Mouse (Mus musculus) cerebellum, adult 2 months (tissue): ENCODE data around the gene Dock3.

Experiments used
- CTCF ChIP-seq: fragments of 200-500 bp; IDR thresholded peaks from 2 replicates; pipeline ENCODE4 v1.5.1; 2011; ENCODE audit warnings: low read depth, mild to moderate bottlenecking, control low read depth, low read length, moderate library complexity, borderline replicate concordance; ENCODE audit not compliant: insufficient read depth
- POLR2A ChIP-seq: fragments of 200-500 bp; IDR thresholded peaks from 2 replicates; pipeline ENCODE4 v1.6.1; 2011; ENCODE audit warnings: low read length, control low read depth, borderline replicate concordance; ENCODE audit not compliant: insufficient read depth

- TF ChIP-seq CTCF (no peak), POLR2A (no peak)
Observed at GRCm38 (mm10) chr9:107273184-107273583, 41.5 kb upstream of the Dock3 start.
